Mouse (Mus musculus): ENCODE measurements around the gene Snu13. TPM values are rescaled to one million over a fixed set of nuclear protein-coding genes. Genes with fewer than 3 reads are reported as not detected.

Snu13 gene
- 326 and 338 TPM in 2 replicates for polyA plus RNA-seq (2014; fragmentation: Nextera tagmentation; extraction: Ambion mirVana)

DNA sequence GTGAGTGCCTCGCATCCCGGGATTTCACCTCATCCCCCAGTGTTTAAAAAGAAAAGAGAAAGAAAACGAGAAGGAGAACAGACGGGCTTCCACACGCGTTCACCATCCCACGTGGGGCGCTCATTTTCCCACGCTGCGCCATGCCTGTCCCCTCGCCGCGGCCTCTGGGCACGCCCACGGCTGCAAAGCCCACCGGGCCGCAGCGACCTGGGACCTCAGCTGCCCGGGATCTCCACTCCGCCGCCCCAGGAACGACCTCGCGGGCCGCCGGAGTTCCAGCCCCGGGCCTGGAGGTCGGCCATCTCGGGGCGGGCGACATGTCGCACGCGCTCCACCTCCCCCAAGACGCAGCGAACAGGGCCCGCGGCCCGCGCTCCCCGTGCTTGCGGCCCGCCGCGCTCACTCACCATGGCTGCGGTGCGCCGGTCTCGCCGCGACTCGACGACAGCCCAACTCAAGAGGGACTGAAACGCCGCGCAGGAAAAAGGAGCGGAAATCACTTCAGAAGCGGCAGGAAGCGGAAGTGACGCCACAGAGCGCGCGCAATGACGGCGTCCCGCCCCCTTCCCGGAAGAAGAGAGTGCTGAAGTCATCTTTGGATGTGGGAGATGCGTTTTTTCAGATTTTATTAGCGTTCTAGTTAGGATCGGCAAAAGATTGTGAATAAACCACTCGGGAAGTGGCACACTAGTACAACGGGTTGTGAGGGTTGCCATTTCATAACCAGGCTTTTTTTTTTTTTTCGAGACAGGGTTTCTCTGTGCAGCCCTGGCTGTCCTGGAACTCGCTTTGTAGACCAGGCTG lies at the start of gene Snu13:
Gene Snu13, minus strand, starts transcription at position 519 of the 804 bp plus-strand sequence.
- no peaks in the 10 kb centered on the region; the same call in 1 of the 2 replicates for H3K36me3 ChIP-seq (ENCODE audit: control insufficient read depth, insufficient read depth, low read length)
- WGBS, result under 1% methylated on average over 74 of the region's 74 CpGs
- H3K4me3 ChIP-seq (ENCODE audit: low read depth, low read length), result peak within 1 kb of the TSS; percentile 92
- H3K9ac ChIP-seq (ENCODE audit: low read length), result peak within 1 kb of the TSS; percentile 90
- peak within 1 kb of the TSS; percentile 74 for H3K4me2 ChIP-seq (ENCODE audit: low read depth, severe bottlenecking)
- peak; percentile 80 for ATAC-seq (ENCODE audit: insufficient number of reproducible peaks, low FRiP score, low TSS enrichment, low read depth)
- no peaks in the 10 kb centered on the region for H3K9me3 ChIP-seq (ENCODE audit: control insufficient read depth, low read length)
- peak; percentile 94 for DNase-seq (ENCODE audit: low spot score)
- H3K4me1 ChIP-seq (ENCODE audit: control insufficient read depth, insufficient read depth, low read length), result peaks cover 3% of the 10 kb centered on the region; the same call in 1 of the 2 replicates
- H3K27ac ChIP-seq (replicated peaks; ENCODE audit: low read depth, low read length), result peak within 1 kb of the TSS; percentile 75
- H3K27me3 ChIP-seq (ENCODE audit: control insufficient read depth, insufficient read depth, low read length), result no peaks in the 10 kb centered on the region

DNA sequence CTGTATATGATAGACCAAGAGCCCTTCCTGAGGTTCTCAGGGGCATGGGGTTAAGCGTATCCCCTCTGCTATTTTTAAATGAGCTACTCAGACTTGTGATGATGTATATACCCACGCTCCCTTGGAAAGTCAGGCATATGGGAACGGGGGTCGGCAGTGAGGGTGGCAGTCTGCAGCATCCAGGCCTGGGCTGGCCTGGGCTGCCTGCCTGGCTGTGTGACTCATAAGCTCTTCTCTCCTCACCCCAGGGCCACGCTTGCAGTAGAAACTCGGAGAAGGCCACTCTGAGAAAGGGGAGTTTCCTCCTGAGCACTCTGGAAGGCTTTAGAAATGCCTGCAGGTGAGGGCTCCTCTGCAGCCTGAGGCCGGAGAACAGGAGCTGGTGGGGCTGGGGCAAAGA lies 43.7 kb upstream of the Snu13 start:
- no peak for ATAC-seq (ENCODE audit: insufficient number of reproducible peaks, low FRiP score, low TSS enrichment, low read depth)
- WGBS, result 73% methylated on average over 7 of the region's 7 CpGs
- DNase-seq (ENCODE audit: low spot score), result no peak

DNA sequence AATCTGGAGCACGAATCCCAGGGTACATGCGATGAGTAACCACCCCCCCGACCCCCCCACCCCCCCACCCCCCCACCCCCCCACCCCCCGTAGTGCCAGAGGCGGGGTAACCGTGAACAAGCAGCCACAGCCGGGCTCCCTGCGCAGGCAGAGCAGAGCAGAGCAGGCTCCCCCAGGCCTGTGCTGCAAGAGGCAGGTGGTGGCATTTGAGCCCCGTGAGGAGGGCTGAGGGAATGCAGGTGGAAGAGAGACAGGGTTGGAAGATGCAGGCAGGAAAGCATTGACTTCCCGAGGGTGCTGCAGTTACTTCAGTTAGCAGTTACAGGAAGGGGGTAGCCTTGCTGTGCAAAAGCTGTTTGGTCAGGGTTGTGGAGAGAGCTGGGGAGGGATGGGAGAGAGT lies 39.9 kb upstream of the Snu13 start:
- no peak overlapping the region for H3K4me2 ChIP-seq (ENCODE audit: low read depth, severe bottlenecking)
- no peak overlapping the region for H3K4me3 ChIP-seq (ENCODE audit: low read depth, low read length)
- ATAC-seq (ENCODE audit: insufficient number of reproducible peaks, low FRiP score, low TSS enrichment, low read depth) (no peak), DNase-seq (ENCODE audit: low spot score) (peak; percentile 43)
- WGBS, result 11% methylated on average over 10 of the region's 10 CpGs
- H3K9ac ChIP-seq (ENCODE audit: low read length), result no peak overlapping the region
- H3K9me3 ChIP-seq (ENCODE audit: control insufficient read depth, low read length), result no peaks in the 10 kb centered on the region
- H3K27me3 ChIP-seq (ENCODE audit: control insufficient read depth, insufficient read depth, low read length), result peaks cover 4% of the 10 kb centered on the region; the same call in 1 of the 2 replicates
- no peak overlapping the region for H3K27ac ChIP-seq (replicated peaks; ENCODE audit: low read depth, low read length)
- no peaks in the 10 kb centered on the region for H3K4me1 ChIP-seq (ENCODE audit: control insufficient read depth, insufficient read depth, low read length)
- no peaks in the 10 kb centered on the region for H3K36me3 ChIP-seq (ENCODE audit: control insufficient read depth, insufficient read depth, low read length)

More for the DNA sequence above, 43.7 kb upstream of the Snu13 start:
- no peaks in the 10 kb centered on the region for H3K4me1 ChIP-seq (ENCODE audit: control insufficient read depth, insufficient read depth, low read length)
- no peak overlapping the region for H3K4me2 ChIP-seq (ENCODE audit: low read depth, severe bottlenecking)
- H3K36me3 ChIP-seq (ENCODE audit: control insufficient read depth, insufficient read depth, low read length), result no peaks in the 10 kb centered on the region
- no peaks in the 10 kb centered on the region for H3K9me3 ChIP-seq (ENCODE audit: control insufficient read depth, low read length)
- peaks cover 4% of the 10 kb centered on the region; the same call in 1 of the 2 replicates for H3K27me3 ChIP-seq (ENCODE audit: control insufficient read depth, insufficient read depth, low read length)
- H3K4me3 ChIP-seq (ENCODE audit: low read depth, low read length), result no peak overlapping the region
- H3K27ac ChIP-seq (replicated peaks; ENCODE audit: low read depth, low read length), result no peak overlapping the region
- H3K9ac ChIP-seq (ENCODE audit: low read length), result no peak overlapping the region

DNA sequence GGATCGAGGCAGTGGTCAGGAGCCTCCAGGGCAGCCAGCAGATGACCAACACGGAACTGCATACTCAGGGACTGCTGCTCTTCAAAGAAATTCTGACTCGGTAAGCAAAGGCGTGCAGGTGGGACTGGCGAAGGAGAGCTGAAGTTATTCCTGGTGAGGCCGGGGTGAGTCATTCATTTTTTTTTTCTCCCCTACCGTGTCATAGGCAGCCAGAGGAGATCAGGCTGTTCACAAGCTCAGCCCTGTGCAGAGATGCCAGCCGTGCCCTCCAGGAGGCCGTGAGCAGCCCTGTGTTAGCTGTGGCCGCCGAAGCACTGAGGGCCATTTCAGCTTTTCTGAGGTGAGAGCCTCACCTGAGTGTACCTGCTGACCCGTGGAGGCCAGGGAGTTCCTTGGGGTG lies 38.7 kb upstream of the Snu13 start:
- H3K9me3 ChIP-seq (ENCODE audit: control insufficient read depth, low read length), result no peaks in the 10 kb centered on the region
- H3K4me3 ChIP-seq (ENCODE audit: low read depth, low read length), result no peak overlapping the region
- DNase-seq (ENCODE audit: low spot score) (no peak), ATAC-seq (ENCODE audit: insufficient number of reproducible peaks, low FRiP score, low TSS enrichment, low read depth) (no peak)
- H3K27me3 ChIP-seq (ENCODE audit: control insufficient read depth, insufficient read depth, low read length), result peaks cover 4% of the 10 kb centered on the region; the same call in 1 of the 2 replicates
- H3K27ac ChIP-seq (replicated peaks; ENCODE audit: low read depth, low read length), result no peak overlapping the region
- no peaks in the 10 kb centered on the region for H3K36me3 ChIP-seq (ENCODE audit: control insufficient read depth, insufficient read depth, low read length)
- H3K4me1 ChIP-seq (ENCODE audit: control insufficient read depth, insufficient read depth, low read length), result no peaks in the 10 kb centered on the region
- no peak overlapping the region for H3K4me2 ChIP-seq (ENCODE audit: low read depth, severe bottlenecking)
- WGBS, result 80% methylated on average over 12 of the region's 12 CpGs
- H3K9ac ChIP-seq (ENCODE audit: low read length), result no peak overlapping the region

DNA sequence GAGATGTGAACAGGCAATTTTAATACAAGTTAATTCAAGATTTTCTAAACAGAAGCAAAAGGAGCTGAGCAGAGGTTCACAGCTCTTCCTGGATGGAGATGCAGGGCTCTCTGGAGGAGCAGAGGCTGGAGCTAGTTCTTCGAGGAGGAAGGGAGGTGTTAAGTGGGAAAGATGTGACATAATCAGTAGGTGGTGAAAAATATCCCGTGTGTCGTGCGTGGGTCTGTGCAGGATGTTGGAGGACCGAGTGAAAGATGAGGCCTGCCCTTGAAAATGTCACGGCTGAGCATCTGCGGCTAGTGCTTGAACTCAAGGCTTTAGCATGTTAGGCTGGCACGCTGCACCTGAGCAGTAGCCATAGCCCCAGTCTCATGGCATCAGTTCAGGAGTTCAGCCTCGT lies 38.2 kb upstream of the Snu13 start:
- no peak overlapping the region for H3K4me2 ChIP-seq (ENCODE audit: low read depth, severe bottlenecking)
- peaks cover 4% of the 10 kb centered on the region; the same call in 1 of the 2 replicates for H3K27me3 ChIP-seq (ENCODE audit: control insufficient read depth, insufficient read depth, low read length)
- ATAC-seq (ENCODE audit: insufficient number of reproducible peaks, low FRiP score, low TSS enrichment, low read depth) (no peak), DNase-seq (ENCODE audit: low spot score) (no peak)
- WGBS, result 84% methylated on average over 9 of the region's 9 CpGs
- no peaks in the 10 kb centered on the region for H3K36me3 ChIP-seq (ENCODE audit: control insufficient read depth, insufficient read depth, low read length)
- H3K4me3 ChIP-seq (ENCODE audit: low read depth, low read length), result no peak overlapping the region
- H3K27ac ChIP-seq (replicated peaks; ENCODE audit: low read depth, low read length), result no peak overlapping the region
- H3K9me3 ChIP-seq (ENCODE audit: control insufficient read depth, low read length), result no peaks in the 10 kb centered on the region
- no peak overlapping the region for H3K9ac ChIP-seq (ENCODE audit: low read length)
- no peaks in the 10 kb centered on the region for H3K4me1 ChIP-seq (ENCODE audit: control insufficient read depth, insufficient read depth, low read length)

DNA sequence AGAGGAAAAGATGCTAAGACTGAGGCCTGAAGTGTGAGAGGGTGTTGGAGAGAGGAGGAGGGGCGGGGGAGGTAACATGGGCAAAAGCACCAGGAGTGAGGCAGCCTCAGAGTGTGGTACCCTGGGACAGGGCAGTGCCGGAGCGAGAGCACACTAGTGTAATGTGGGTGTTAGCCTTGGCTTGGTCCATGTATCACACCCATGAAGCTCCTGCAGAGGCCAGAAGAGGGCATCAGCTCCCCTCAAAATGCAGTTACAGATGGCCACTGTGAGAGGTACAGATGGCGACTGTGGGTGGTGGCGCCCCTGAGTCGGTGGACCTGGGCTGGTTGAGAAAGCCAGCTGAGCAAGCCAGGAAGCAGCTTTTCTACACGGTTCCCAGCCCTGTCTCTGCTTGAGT lies 33.8 kb upstream of the Snu13 start:
- no peak overlapping the region for H3K4me2 ChIP-seq (ENCODE audit: low read depth, severe bottlenecking)
- no peak overlapping the region for H3K27ac ChIP-seq (replicated peaks; ENCODE audit: low read depth, low read length)
- no peaks in the 10 kb centered on the region for H3K4me1 ChIP-seq (ENCODE audit: control insufficient read depth, insufficient read depth, low read length)
- H3K27me3 ChIP-seq (ENCODE audit: control insufficient read depth, insufficient read depth, low read length), result no peaks in the 10 kb centered on the region
- WGBS, result 33% methylated on average over 7 of the region's 7 CpGs
- no peaks in the 10 kb centered on the region for H3K9me3 ChIP-seq (ENCODE audit: control insufficient read depth, low read length)
- H3K9ac ChIP-seq (ENCODE audit: low read length), result no peak overlapping the region
- DNase-seq (ENCODE audit: low spot score), result peak; percentile 55
- no peaks in the 10 kb centered on the region for H3K36me3 ChIP-seq (ENCODE audit: control insufficient read depth, insufficient read depth, low read length)
- no peak for ATAC-seq (ENCODE audit: insufficient number of reproducible peaks, low FRiP score, low TSS enrichment, low read depth)
- H3K4me3 ChIP-seq (ENCODE audit: low read depth, low read length), result no peak overlapping the region

DNA sequence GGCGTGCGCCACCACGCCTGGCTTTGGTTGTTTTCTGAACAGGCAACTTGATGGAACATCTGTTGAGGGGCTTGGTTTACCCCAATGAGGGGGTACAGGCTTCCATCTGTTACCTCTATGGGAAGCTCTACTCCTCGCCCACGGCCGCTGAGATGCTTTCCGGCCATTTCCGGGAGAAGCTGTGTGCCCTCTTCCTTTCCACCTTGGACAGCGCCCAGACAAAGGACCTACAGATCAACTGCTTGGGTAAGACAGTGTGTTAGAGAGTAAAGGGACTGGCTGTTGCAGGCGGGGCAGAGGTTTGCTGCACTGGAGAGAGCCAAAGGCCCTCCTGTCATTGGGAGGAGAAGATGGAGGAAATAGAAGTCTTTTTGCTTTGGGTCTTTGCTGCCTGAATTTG lies 32.5 kb upstream of the Snu13 start:
- peak; percentile 39 for DNase-seq (ENCODE audit: low spot score)

DNA sequence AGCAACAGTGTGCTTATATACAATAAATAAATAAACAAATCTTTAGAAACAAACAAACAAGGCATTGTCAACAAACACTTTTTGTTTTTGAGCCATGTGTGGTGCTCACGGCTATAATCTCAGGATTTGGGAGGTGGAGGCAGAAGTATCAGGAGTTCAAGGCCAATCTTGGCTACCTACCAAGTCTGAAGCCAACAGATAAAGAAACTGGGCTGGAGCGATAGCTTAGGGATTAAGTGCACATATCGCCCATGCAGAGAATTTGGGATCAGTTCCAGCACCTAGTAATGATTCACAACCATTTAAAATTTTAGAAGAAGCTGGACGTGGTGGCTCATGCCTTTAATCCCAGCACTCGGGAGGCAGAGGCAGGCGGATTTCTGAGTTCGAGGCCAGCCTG lies 26.1 kb upstream of the Snu13 start:
- Histone ChIP-seq H3K4me3 (ENCODE audit: low read depth, low read length) (no peak overlapping the region), H3K27ac (replicated peaks; ENCODE audit: low read depth, low read length) (no peak overlapping the region), H3K27me3 (ENCODE audit: control insufficient read depth, insufficient read depth, low read length) (peaks cover 24% of the 10 kb centered on the region), H3K9ac (ENCODE audit: low read length) (no peak overlapping the region), H3K36me3 (ENCODE audit: control insufficient read depth, insufficient read depth, low read length) (no peaks in the 10 kb centered on the region), H3K9me3 (ENCODE audit: control insufficient read depth, low read length) (no peaks in the 10 kb centered on the region; the same call in 1 of the 2 replicates), H3K4me2 (ENCODE audit: low read depth, severe bottlenecking) (no peak overlapping the region), H3K4me1 (ENCODE audit: control insufficient read depth, insufficient read depth, low read length) (no peaks in the 10 kb centered on the region)
- DNase-seq (ENCODE audit: low spot score) (no peak), ATAC-seq (ENCODE audit: insufficient number of reproducible peaks, low FRiP score, low TSS enrichment, low read depth) (no peak)
- 94% methylated on average over 7 of the region's 7 CpGs for WGBS

More for the DNA sequence above, 32.5 kb upstream of the Snu13 start:
- no peak overlapping the region for H3K4me2 ChIP-seq (ENCODE audit: low read depth, severe bottlenecking)
- H3K4me1 ChIP-seq (ENCODE audit: control insufficient read depth, insufficient read depth, low read length), result no peaks in the 10 kb centered on the region
- H3K27me3 ChIP-seq (ENCODE audit: control insufficient read depth, insufficient read depth, low read length), result no peaks in the 10 kb centered on the region
- ATAC-seq (ENCODE audit: insufficient number of reproducible peaks, low FRiP score, low TSS enrichment, low read depth), result no peak
- H3K27ac ChIP-seq (replicated peaks; ENCODE audit: low read depth, low read length), result no peak overlapping the region
- no peak overlapping the region for H3K4me3 ChIP-seq (ENCODE audit: low read depth, low read length)
- no peak overlapping the region for H3K9ac ChIP-seq (ENCODE audit: low read length)
- WGBS, result 60% methylated on average over 10 of the region's 10 CpGs
- no peaks in the 10 kb centered on the region for H3K9me3 ChIP-seq (ENCODE audit: control insufficient read depth, low read length)
- H3K36me3 ChIP-seq (ENCODE audit: control insufficient read depth, insufficient read depth, low read length), result no peaks in the 10 kb centered on the region
